13 mouse cellular contexts compared by ENCODE assay signal in the genomic region with DNA sequence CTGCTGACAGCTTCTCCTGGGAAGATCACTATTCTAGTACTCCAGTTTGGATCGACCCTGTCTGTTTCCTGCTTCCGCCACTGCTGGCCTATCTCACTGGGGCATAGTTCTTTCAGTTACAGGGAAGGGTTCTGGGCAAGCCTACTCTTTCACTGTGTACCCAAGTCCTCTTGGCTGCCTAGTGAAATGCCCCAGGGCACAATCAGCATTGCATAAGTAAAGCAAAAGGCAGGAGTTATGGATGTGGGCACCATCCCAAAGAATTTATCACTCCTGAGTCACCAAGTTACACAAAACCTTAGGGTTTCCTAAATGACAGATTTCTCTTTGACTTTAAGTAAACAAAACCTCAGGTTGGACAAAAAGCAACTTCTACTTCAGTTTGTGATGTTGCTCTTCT. TPM values are rescaled to one million over a fixed set of nuclear protein-coding genes. Genes with fewer than 3 reads are reported as not detected.
DNase-seq lines count a peak whose midpoint lies in the region; ATAC-seq and TF ChIP-seq lines count a peak whose summit lies in the region.
"Had no signal": no experiment of that assay in that cellular context is flagged by ENCODE, and none has a peak within 500 bp of the region (broad histone marks: within the 10 kb centered on the region; RNA-seq: fewer than 3 reads in every experiment).

No protein-coding gene starts in this region.

- peaks cover 2% of the 10 kb centered on the region for H3K79me3 ChIP-seq in C2C12 (ENCODE audit: low read depth)

- peak overlapping the region; percentile 39 for H3K9ac ChIP-seq in liver, embryonic 14.5 days (replicated peaks)
- H3K9ac ChIP-seq in forebrain, embryonic 15.5 days (replicated peaks): no peak overlapping the region
- H3K9ac ChIP-seq: forebrain, embryonic 13.5 days; hindbrain, embryonic 15.5 days had no signal

- H3K4me2 ChIP-seq in liver, embryonic 14.5 days (ENCODE audit: low read depth): peak overlapping the region; percentile 81
- H3K4me2 ChIP-seq in forebrain, embryonic 15.5 days (replicated peaks): no peak overlapping the region
- H3K4me2 ChIP-seq: forebrain, embryonic 13.5 days; hindbrain, embryonic 15.5 days had no signal

- ATAC-seq in liver, embryonic 14.5 days (ENCODE audit: insufficient read depth): no peak
- no peak for ATAC-seq in forebrain, embryonic 15.5 days (replicated peaks)
- ATAC-seq: forebrain, embryonic 13.5 days had no signal

- intact Hi-C loops in left cerebral cortex, postnatal 14 days (cut with DNase I): no loop called here

- no peak overlapping the region for H3K4me3 ChIP-seq in C2C12 (ENCODE audit: insufficient read depth, poor library complexity, severe bottlenecking)
- H3K4me3 ChIP-seq in liver, embryonic 14.5 days (ENCODE audit: insufficient read depth in 1 of 2, low read depth in 2 of 2, low read length in 2 of 2): peak overlapping the region in 1 of 2 experiments; percentile 8; a peak in 2 of 4 replicates
- no peak overlapping the region for H3K4me3 ChIP-seq in forebrain, embryonic 15.5 days
- H3K4me3 ChIP-seq: forebrain, embryonic 13.5 days; hindbrain, embryonic 15.5 days; left cerebral cortex, adult 2 months had no signal

- DNase-seq in kidney, adult 18-20 months: peak; percentile 27
- no peak for DNase-seq in kidney, postnatal 4 days
- peak; percentile 72 for DNase-seq in adrenal gland, postnatal 10 days
- DNase-seq in liver, embryonic 14.5 days (ENCODE audit: low read depth in 3 of 3, low spot score in 3 of 3): no peak
- DNase-seq in thymus, postnatal 0 days (ENCODE audit: low spot score): no peak
- DNase-seq in left cerebral cortex, postnatal 14 days (ENCODE audit: low spot score in 2 of 2): no peak
- DNase-seq: right cerebral cortex, postnatal 25 days; thymus, adult 2 months had no signal

- TF ChIP-seq CTCF in C2C12 (IDR thresholded peaks at IDR 0.05; ENCODE audit: control insufficient read depth, insufficient read depth, insufficient read length): no peak
- TF ChIP-seq CTCF in liver, embryonic 14.5 days (IDR thresholded peaks at IDR 0.05; ENCODE audit: low read depth): no peak

- no peaks in the 10 kb centered on the region for H3K36me3 ChIP-seq in C2C12 (ENCODE audit: control insufficient read depth, insufficient read depth)
- peaks cover 42% of the 10 kb centered on the region for H3K36me3 ChIP-seq in liver, embryonic 14.5 days (replicated peaks; ENCODE audit: control insufficient read depth, insufficient read depth, low read depth)
- H3K36me3 ChIP-seq in forebrain, embryonic 15.5 days: no peaks in the 10 kb centered on the region
- H3K36me3 ChIP-seq: hindbrain, embryonic 15.5 days had no signal

- H3ac ChIP-seq in C2C12 (ENCODE audit: control insufficient read depth, insufficient read length, low read depth): no peak overlapping the region

- H3K27ac ChIP-seq in liver, embryonic 14.5 days: peak overlapping the region; percentile 99
- no peak overlapping the region for H3K27ac ChIP-seq in forebrain, embryonic 15.5 days (replicated peaks)
- H3K27ac ChIP-seq: forebrain, embryonic 13.5 days; hindbrain, embryonic 15.5 days; left cerebral cortex, adult 2 months had no signal

- H3K9me3 ChIP-seq in liver, embryonic 14.5 days (ENCODE audit: control insufficient read depth, low read length): no peaks in the 10 kb centered on the region
- no peaks in the 10 kb centered on the region for H3K9me3 ChIP-seq in forebrain, embryonic 15.5 days
- H3K9me3 ChIP-seq: forebrain, embryonic 13.5 days; hindbrain, embryonic 15.5 days had no signal

- WGBS in liver, embryonic 14.5 days (ENCODE audit: insufficient replicate concordance): 43% methylated on average over 2 of the region's 2 CpGs
- WGBS in forebrain, embryonic 15.5 days: 89% methylated on average over 2 of the region's 2 CpGs

- H3K27me3 ChIP-seq in C2C12 (ENCODE audit: control insufficient read depth, insufficient read depth, insufficient read length): no peaks in the 10 kb centered on the region
- H3K27me3 ChIP-seq in liver, embryonic 14.5 days (ENCODE audit: control insufficient read depth, insufficient read depth, low read length): no peaks in the 10 kb centered on the region
- no peaks in the 10 kb centered on the region for H3K27me3 ChIP-seq in forebrain, embryonic 15.5 days
- H3K27me3 ChIP-seq: hindbrain, embryonic 15.5 days had no signal

- peaks cover 45% of the 10 kb centered on the region for H3K79me2 ChIP-seq in C2C12 (ENCODE audit: control insufficient read depth, insufficient read depth)

- no peak for TF ChIP-seq EP300 in liver, embryonic 14.5 days (IDR thresholded peaks at IDR 0.05; ENCODE audit: low read depth)

- H3K4me1 ChIP-seq in liver, embryonic 14.5 days (replicated peaks; ENCODE audit: control insufficient read depth in 2 of 2, insufficient read depth in 2 of 2, low read length in 1 of 2): peaks cover 83 to 89% of the 10 kb centered on the region in 2 experiments
- H3K4me1 ChIP-seq in forebrain, embryonic 15.5 days: peaks cover 4% of the 10 kb centered on the region; the same call in 1 of the 2 replicates

TF ChIP-seq in C2C12, 6 proteins besides CTCF, POLR2A, EP300 and RAD21:
- no peak for TF ChIP-seq MYOG (IDR thresholded peaks at IDR 0.05; ENCODE audit: control insufficient read depth, extremely low read depth, insufficient read length)
- no peak for TF ChIP-seq MAX (IDR thresholded peaks at IDR 0.05)
- peak; percentile 94 for TF ChIP-seq CEBPB (IDR thresholded peaks at IDR 0.05; ENCODE audit: low read depth)
- no peak for TF ChIP-seq MYOD1 (IDR thresholded peaks at IDR 0.05; ENCODE audit: control insufficient read depth, insufficient read length, low read depth)
- peak; percentile 69 for TF ChIP-seq FOSL1 (IDR thresholded peaks at IDR 0.05; ENCODE audit: insufficient read depth, low read length, poor library complexity, severe bottlenecking)

RNA-seq across cellular contexts. Expression of gene Mgst3, which starts 6.3 kb away (rescaled TPM):
- polyA plus RNA-seq in C2C12 (2012; fragmentation: generic; extraction: Trizol): 108 TPM
- 10 to 100 TPM; 63.5 to 71.5 TPM for total RNA-seq in adrenal gland, postnatal 10 days (2021)
- 330 and 468 TPM in 2 replicates for polyA plus RNA-seq in liver, embryonic 14.5 days (2012; rRNA removed)
- 596 and 611 TPM in 2 replicates for polyA plus RNA-seq in liver, embryonic 14.5 days (2014; fragmentation: Nextera tagmentation; extraction: Ambion mirVana)
- 36.5 and 40.7 TPM in 2 replicates for polyA plus RNA-seq in thymus, postnatal 0 days (2015; fragmentation: Nextera tagmentation; extraction: Ambion mirVana)
- 100 to 1,000 TPM; 152 to 157 TPM for total RNA-seq in left cerebral cortex, postnatal 14 days (2021)
- polyA plus RNA-seq in forebrain, embryonic 15.5 days (2015; fragmentation: Nextera tagmentation; extraction: Ambion mirVana): 95.3 and 98.6 TPM in 2 replicates

RNA-seq across cellular contexts. Expression of gene Aldh9a1, which starts 37.5 kb away (rescaled TPM):
- polyA plus RNA-seq in C2C12 (2012; fragmentation: generic; extraction: Trizol): 29.4 TPM
- total RNA-seq in adrenal gland, postnatal 10 days (2021): 10 to 100 TPM; 63.5 to 65.6 TPM
- 21.9 and 28.1 TPM in 2 replicates for polyA plus RNA-seq in liver, embryonic 14.5 days (2012; rRNA removed)
- 52.5 and 59.9 TPM in 2 replicates for polyA plus RNA-seq in liver, embryonic 14.5 days (2014; fragmentation: Nextera tagmentation; extraction: Ambion mirVana)
- polyA plus RNA-seq in thymus, postnatal 0 days (2015; fragmentation: Nextera tagmentation; extraction: Ambion mirVana): 66.9 and 68.6 TPM in 2 replicates
- total RNA-seq in left cerebral cortex, postnatal 14 days (2021): 10 to 100 TPM; 15.3 to 17.7 TPM
- polyA plus RNA-seq in forebrain, embryonic 15.5 days (2015; fragmentation: Nextera tagmentation; extraction: Ambion mirVana): 26.4 and 29.5 TPM in 2 replicates

Comparison
In these comparisons a context has a peak if more than half of its experiments do, and no peak if none do; other contexts are left out.
1. DNase-seq: peak in kidney, adult 18-20 months (single experiment) and adrenal gland, postnatal 10 days (single experiment); none in kidney, postnatal 4 days (0 of 2), liver, embryonic 14.5 days (0 of 3), thymus, postnatal 0 days (single experiment) and left cerebral cortex, postnatal 14 days (0 of 2).